Mouse (Mus musculus) intestine, embryonic 16.5 days (tissue): ENCODE measurements around the gene Epo. TPM values are rescaled to one million over a fixed set of nuclear protein-coding genes. Genes with fewer than 3 reads are reported as not detected.

Source experiments
- ATAC-seq: fragments of 200-750 bp; cut with Nextera tagmentation; 2 replicates; pipeline ENCODE4 v1.8.0; 2017; ENCODE audit warnings: moderate TSS enrichment, moderate library complexity
- H3K27ac ChIP-seq: fragments of 300-500 bp; sonication (generic); 2 replicates; pipeline ENCODE4 v1.5.1; 2014; ENCODE audit warnings: mild to moderate bottlenecking, low read length
- H3K27me3 ChIP-seq: fragments of 300-500 bp; sonication (generic); replicated peaks from 2 replicates; pipeline ENCODE4 v1.6.1; 2014; ENCODE audit warnings: low read length, control low read depth, mixed read lengths; ENCODE audit not compliant: control insufficient read depth, insufficient read depth
- H3K36me3 ChIP-seq: fragments of 300-500 bp; sonication (generic); 2 replicates; pipeline ENCODE4 v1.6.1; 2014; ENCODE audit warnings: low read length, control low read depth; ENCODE audit not compliant: control insufficient read depth, insufficient read depth
- H3K4me1 ChIP-seq: fragments of 300-500 bp; sonication (generic); 2 replicates; pipeline ENCODE4 v1.6.1; 2014; ENCODE audit warnings: low read length, control low read depth, mixed read lengths; ENCODE audit not compliant: control insufficient read depth, insufficient read depth
- H3K4me2 ChIP-seq: fragments of 300-500 bp; sonication (generic); 2 replicates; pipeline ENCODE4 v1.6.1; 2014; ENCODE audit warnings: low read depth, low read length, control low read depth
- H3K4me3 ChIP-seq: fragments of 300-500 bp; sonication (generic); 2 replicates; pipeline ENCODE4 v1.5.1; 2014; ENCODE audit warnings: mild to moderate bottlenecking, low read length
- H3K9ac ChIP-seq: fragments of 300-500 bp; sonication (generic); 2 replicates; pipeline ENCODE4 v1.6.1; 2014; ENCODE audit warnings: low read depth, low read length
- H3K9me3 ChIP-seq: fragments of 300-500 bp; sonication (generic); 2 replicates; pipeline ENCODE4 v1.6.1; 2016; ENCODE audit warnings: low read length, control low read depth; ENCODE audit not compliant: control insufficient read depth
- WGBS: fragments of 180-500 bp; shearing (Covaris S2); extraction: QIAGEN DNeasy Blood & Tissue Kit; methylation state at CpG from one replicate; pipeline ENCODE4 v1.1.7; 2014; 5-methylcytosine and 5-hydroxymethylcytosine counted together
- polyA plus RNA-seq: library from polyadenylated mRNA; unstranded; fragments of >200 nt; fragmentation: Nextera tagmentation; extraction: Ambion mirVana; gene quantifications from 2 replicates; pipeline ENCODE4 v1.2.1, GENCODE M21; 2015

Epo gene
- polyA plus RNA-seq, 1 experiment from 2014 or later: 0.20 TPM

GRCm38 (mm10) chr5:137545596-137545995 lies 12.6 kb upstream of the Epo start:
- Histone ChIP-seq H3K36me3 (no peaks in the 10 kb centered on the region), H3K27me3 (no peaks in the 10 kb centered on the region), H3K9ac (no peak overlapping the region), H3K4me3 (no peak overlapping the region), H3K9me3 (no peaks in the 10 kb centered on the region), H3K4me2 (no peak overlapping the region), H3K4me1 (no peaks in the 10 kb centered on the region), H3K27ac (no peak overlapping the region)
- no peak for ATAC-seq
- 80% methylated on average over 4 of the region's 4 CpGs for WGBS

DNA sequence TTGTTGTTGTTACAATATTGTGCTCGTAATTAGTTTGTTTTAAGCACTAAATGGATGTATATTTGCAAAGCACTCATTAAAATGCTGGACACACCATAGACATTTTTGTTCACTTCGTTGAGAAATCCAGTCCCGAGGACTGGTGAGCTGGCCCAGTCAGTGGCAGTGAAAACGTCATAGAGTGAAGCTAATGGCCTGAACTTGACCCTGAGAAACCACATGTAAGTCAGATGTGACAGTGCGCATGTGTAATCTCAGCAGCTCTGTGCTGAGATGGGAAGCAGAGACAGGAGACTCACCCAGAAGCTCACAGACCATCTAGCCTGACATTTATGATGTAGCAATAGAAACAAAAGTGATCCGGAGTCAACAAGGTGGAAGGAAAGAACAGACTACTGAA lies 11.9 kb upstream of the Epo start:
- Histone ChIP-seq H3K27ac (no peak overlapping the region), H3K4me2 (no peak overlapping the region), H3K4me1 (no peaks in the 10 kb centered on the region), H3K27me3 (no peaks in the 10 kb centered on the region), H3K4me3 (no peak overlapping the region), H3K36me3 (no peaks in the 10 kb centered on the region), H3K9me3 (no peaks in the 10 kb centered on the region), H3K9ac (no peak overlapping the region)
- no peak for ATAC-seq
- WGBS: 59% methylated on average over 6 of the region's 6 CpGs

GRCm38 (mm10) chr5:137541768-137542540 lies 8.9 kb upstream of the Epo start:
- Histone ChIP-seq H3K9me3 (no peaks in the 10 kb centered on the region), H3K27ac (no peak overlapping the region), H3K36me3 (no peaks in the 10 kb centered on the region), H3K4me1 (no peaks in the 10 kb centered on the region), H3K9ac (no peak overlapping the region), H3K27me3 (no peaks in the 10 kb centered on the region), H3K4me3 (no peak overlapping the region), H3K4me2 (no peak overlapping the region)
- WGBS: 72% methylated on average over 5 of the region's 5 CpGs
- no peak for ATAC-seq

DNA sequence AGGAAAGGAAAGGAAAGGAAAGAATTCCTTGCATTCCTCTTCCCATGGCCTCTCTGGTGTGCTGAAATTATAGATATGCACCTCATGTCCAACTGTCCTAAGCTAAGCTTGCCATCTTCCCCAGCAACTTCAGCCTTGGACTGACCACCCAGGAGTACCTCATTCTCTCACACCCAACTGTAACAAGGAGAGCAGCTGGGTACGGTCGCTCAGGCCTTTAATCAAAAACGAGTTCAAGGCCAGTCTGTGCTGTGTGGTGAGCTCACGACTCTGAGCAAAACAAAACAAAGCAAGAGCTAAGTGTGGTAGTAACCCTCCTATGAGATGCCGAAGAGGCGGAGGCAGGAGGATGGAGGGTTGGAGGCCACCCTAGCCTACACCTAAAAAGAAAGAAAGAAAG lies 7.9 kb upstream of the Epo start:
- ATAC-seq: no peak
- H3K4me2 ChIP-seq: no peak overlapping the region
- no peaks in the 10 kb centered on the region for H3K36me3 ChIP-seq
- H3K4me3 ChIP-seq: no peak overlapping the region
- no peaks in the 10 kb centered on the region for H3K9me3 ChIP-seq
- no peak overlapping the region for H3K9ac ChIP-seq
- H3K27me3 ChIP-seq: no peaks in the 10 kb centered on the region
- no peaks in the 10 kb centered on the region for H3K4me1 ChIP-seq
- WGBS: 71% methylated on average over 6 of the region's 6 CpGs
- H3K27ac ChIP-seq: no peak overlapping the region

- Histone ChIP-seq H3K4me2 (no peak overlapping the region), H3K27me3 (no peaks in the 10 kb centered on the region), H3K9ac (no peak overlapping the region), H3K9me3 (no peaks in the 10 kb centered on the region), H3K4me3 (no peak overlapping the region), H3K36me3 (no peaks in the 10 kb centered on the region), H3K27ac (no peak overlapping the region), H3K4me1 (no peaks in the 10 kb centered on the region)
- 54% methylated on average over 7 of the region's 7 CpGs for WGBS
- no peak for ATAC-seq
Measured at GRCm38 (mm10) chr5:137539291-137539801, 6.3 kb upstream of the Epo start.

DNA sequence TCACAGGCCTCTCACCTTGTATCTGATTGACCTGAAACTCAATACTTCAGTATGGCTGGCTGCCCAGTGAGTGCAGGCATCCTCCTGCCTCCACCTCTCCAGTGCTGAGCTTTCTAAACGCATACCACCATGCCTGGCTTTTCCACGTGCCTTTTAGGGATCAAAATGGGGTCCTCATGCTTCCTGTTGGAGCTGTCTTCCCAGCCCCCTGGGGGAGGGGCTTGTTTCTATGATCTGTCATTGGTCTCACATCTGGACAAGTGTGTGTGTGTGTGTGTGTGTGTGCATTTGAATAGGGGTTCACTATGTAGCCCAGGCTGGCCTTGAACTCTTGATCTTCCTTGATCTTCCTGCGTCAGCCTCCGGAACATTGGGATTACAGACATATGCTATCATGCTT lies 4.4 kb upstream of the Epo start:
- Histone ChIP-seq H3K27ac (no peak overlapping the region), H3K4me1 (peaks cover 3% of the 10 kb centered on the region; the same call in 1 of the 2 replicates), H3K4me2 (no peak overlapping the region), H3K36me3 (no peaks in the 10 kb centered on the region), H3K9me3 (no peaks in the 10 kb centered on the region), H3K4me3 (no peak overlapping the region), H3K27me3 (no peaks in the 10 kb centered on the region), H3K9ac (no peak overlapping the region)
- ATAC-seq: no peak
- 53% methylated on average over 4 of the region's 4 CpGs for WGBS

DNA sequence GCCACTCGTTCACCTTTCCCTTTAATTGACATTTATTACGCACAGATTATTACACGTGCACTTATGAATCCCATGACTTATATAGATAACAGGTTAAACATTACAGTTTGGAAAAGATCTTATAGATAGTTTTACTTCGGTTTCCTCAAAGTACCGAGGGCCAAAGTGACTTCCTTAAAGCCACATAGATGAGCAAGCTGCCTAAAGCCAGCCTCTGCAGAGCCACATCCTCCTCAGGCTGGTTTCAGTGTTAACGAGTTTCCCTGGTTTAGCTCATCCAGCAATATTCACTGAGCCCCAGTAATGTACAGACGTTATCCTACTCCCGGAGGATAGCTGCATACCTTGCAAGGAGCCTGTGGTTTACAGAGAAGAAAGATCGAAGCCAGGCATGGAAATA lies 2.3 kb upstream of the Epo start:
- H3K4me3 ChIP-seq: no peak overlapping the region
- no peaks in the 10 kb centered on the region for H3K27me3 ChIP-seq
- H3K27ac ChIP-seq: peak overlapping the region; percentile 21; the same call in 1 of the 2 replicates
- no peak for ATAC-seq
- H3K4me2 ChIP-seq: no peak overlapping the region
- no peak overlapping the region for H3K9ac ChIP-seq
- no peaks in the 10 kb centered on the region for H3K9me3 ChIP-seq
- no peaks in the 10 kb centered on the region for H3K36me3 ChIP-seq
- WGBS: 60% methylated on average over 9 of the region's 9 CpGs
- H3K4me1 ChIP-seq: peaks cover 4% of the 10 kb centered on the region

DNA sequence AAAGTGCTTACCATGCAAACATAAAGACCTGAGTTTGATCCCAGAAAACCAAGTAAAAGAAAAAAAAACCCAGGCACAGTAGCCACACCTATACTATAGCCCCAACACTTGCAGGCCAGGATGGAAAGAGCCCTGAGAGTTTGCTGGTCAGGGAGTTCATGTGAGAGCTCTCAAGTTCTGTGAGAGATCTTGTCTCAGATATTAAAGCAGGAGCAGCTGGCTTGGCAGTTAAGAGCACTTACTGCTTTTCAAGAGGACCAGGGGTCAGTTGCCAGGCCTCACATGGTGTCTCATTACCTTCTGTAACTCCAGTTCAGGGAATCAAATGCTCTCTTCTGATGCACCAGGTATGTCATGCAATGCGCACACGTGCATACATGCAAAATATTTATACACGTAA lies 1.7 kb upstream of the Epo start:
- Histone ChIP-seq H3K36me3 (no peaks in the 10 kb centered on the region), H3K9me3 (no peaks in the 10 kb centered on the region), H3K4me3 (no peak overlapping the region), H3K9ac (no peak overlapping the region), H3K4me1 (peaks cover 8% of the 10 kb centered on the region), H3K27ac (peak overlapping the region; percentile 59), H3K27me3 (no peaks in the 10 kb centered on the region), H3K4me2 (no peak overlapping the region)
- 95% methylated on average over 3 of the region's 3 CpGs for WGBS
- ATAC-seq: no peak

- peak overlapping the region; percentile 94 for H3K27ac ChIP-seq
- 0% methylated on average over 7 of the region's 12 CpGs for WGBS
- H3K36me3 ChIP-seq: peaks cover 19% of the 10 kb centered on the region
- H3K4me2 ChIP-seq: peak overlapping the region; percentile 84
- H3K9me3 ChIP-seq: no peaks in the 10 kb centered on the region
- peaks cover 8% of the 10 kb centered on the region for H3K4me1 ChIP-seq
- peak overlapping the region; percentile 94 for H3K9ac ChIP-seq
- peak overlapping the region; percentile 87 for H3K4me3 ChIP-seq
- peak; percentile 38 for ATAC-seq
- no peaks in the 10 kb centered on the region for H3K27me3 ChIP-seq
Measured at GRCm38 (mm10) chr5:137532808-137533116, 280 bp downstream of the Epo start.
